ENCODE assay signal across 14 mouse cellular contexts in the genomic region with DNA sequence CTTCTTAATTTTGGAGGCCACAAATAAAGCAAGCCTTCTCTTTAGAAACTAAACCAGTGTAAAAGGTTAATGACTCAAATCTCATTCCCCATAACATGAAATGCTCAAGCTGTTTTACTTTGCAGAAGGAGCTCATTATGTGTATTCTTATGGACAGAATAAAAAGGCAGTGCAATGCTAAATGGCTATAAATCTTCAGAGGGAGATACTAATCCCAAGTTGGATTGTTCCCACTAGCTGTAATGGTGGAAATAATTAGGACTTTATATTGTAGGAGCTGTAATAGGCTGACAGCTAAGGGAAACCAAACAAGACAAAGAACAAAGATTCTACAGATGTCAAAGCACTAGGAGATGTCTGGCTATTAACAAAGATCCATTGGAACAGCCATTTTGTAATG.
"Had no signal": no experiment of that assay in that cellular context is flagged by ENCODE, and none has a peak within 500 bp of the region (broad histone marks: within the 10 kb centered on the region; RNA-seq: fewer than 3 reads in every experiment).

No protein-coding gene starts in this region.

- DNase-seq: kidney, adult 8-10 months; kidney, postnatal 4 days; lung, embryonic 14.5 days; lung, postnatal 10 days; lung, postnatal 4 days; right cerebral cortex, postnatal 4 days; spleen, adult 18-20 months; thymus, adult 18-20 months; thymus, postnatal 14 days had no signal

- H3K4me2 ChIP-seq: intestine, embryonic 15.5 days; limb, embryonic 15.5 days; liver, embryonic 12.5 days; lung, embryonic 14.5 days; midbrain, embryonic 11.5 days had no signal

- H3K4me1 ChIP-seq: intestine, embryonic 15.5 days; limb, embryonic 15.5 days; liver, embryonic 12.5 days; megakaryocyte, embryonic 14.5 days had no signal

- H3K9ac ChIP-seq: intestine, embryonic 15.5 days; limb, embryonic 15.5 days; liver, embryonic 12.5 days; lung, embryonic 14.5 days had no signal

- H3K36me3 ChIP-seq: intestine, embryonic 15.5 days; limb, embryonic 15.5 days; liver, embryonic 12.5 days had no signal

- ATAC-seq: intestine, embryonic 15.5 days; liver, embryonic 12.5 days had no signal

- H3K27me3 ChIP-seq: intestine, embryonic 15.5 days; limb, embryonic 15.5 days; liver, embryonic 12.5 days; megakaryocyte, embryonic 14.5 days had no signal

- H3K9me3 ChIP-seq: intestine, embryonic 15.5 days; limb, embryonic 15.5 days; liver, embryonic 12.5 days had no signal

- H3K4me3 ChIP-seq: intestine, embryonic 15.5 days; limb, embryonic 15.5 days; liver, embryonic 12.5 days; megakaryocyte, embryonic 14.5 days had no signal

- H3K27ac ChIP-seq: intestine, embryonic 15.5 days; limb, embryonic 15.5 days; liver, embryonic 12.5 days had no signal
